In genomic region chr10:62851025-62851424, GRCm38 (mm10) we compare ENCODE assay signal across 14 mouse cellular contexts. TPM values are rescaled to one million over a fixed set of nuclear protein-coding genes. Genes with fewer than 3 reads are reported as not detected.
DNase-seq lines count a peak whose midpoint lies in the region; ATAC-seq lines count a peak whose summit lies in the region.
"Had no signal": no experiment of that assay in that cellular context is flagged by ENCODE, and none has a peak within 500 bp of the region (broad histone marks: within the 10 kb centered on the region; RNA-seq: fewer than 3 reads in every experiment).

No protein-coding gene starts in this region.

- no peak overlapping the region for H3K4me2 ChIP-seq in limb, embryonic 13.5 days (replicated peaks)
- H3K4me2 ChIP-seq: midbrain, embryonic 13.5 days; neural tube, embryonic 12.5 days; stomach, embryonic 15.5 days had no signal

- H3K27ac ChIP-seq in limb, embryonic 13.5 days: no peak overlapping the region
- no peak overlapping the region for H3K27ac ChIP-seq in limb, embryonic 10.5 days
- H3K27ac ChIP-seq: forebrain, embryonic 10.5 days; midbrain, embryonic 13.5 days; neural tube, embryonic 12.5 days; stomach, embryonic 15.5 days had no signal

- H3K9ac ChIP-seq in limb, embryonic 13.5 days: no peak overlapping the region
- H3K9ac ChIP-seq: midbrain, embryonic 13.5 days; neural tube, embryonic 12.5 days; stomach, embryonic 15.5 days had no signal

- ATAC-seq in limb, embryonic 13.5 days (ENCODE audit: low FRiP score, low read depth): peak; percentile 15; the same call in 1 of the 2 replicates
- ATAC-seq: lung, postnatal 0 days; midbrain, embryonic 13.5 days had no signal

- H3K4me3 ChIP-seq in limb, embryonic 13.5 days: no peak overlapping the region
- no peak overlapping the region for H3K4me3 ChIP-seq in limb, embryonic 10.5 days
- H3K4me3 ChIP-seq: forebrain, embryonic 10.5 days; midbrain, embryonic 13.5 days; neural tube, embryonic 12.5 days; stomach, embryonic 15.5 days had no signal

- H3K36me3 ChIP-seq in limb, embryonic 13.5 days: no peaks in the 10 kb centered on the region; the same call in 1 of the 2 replicates
- 0 out of 2 replicates have a peak, but pooled peaks cover 2% of the 10 kb centered on the region for H3K36me3 ChIP-seq in limb, embryonic 10.5 days
- H3K36me3 ChIP-seq: midbrain, embryonic 13.5 days; stomach, embryonic 15.5 days had no signal

- no peak for DNase-seq in limb, embryonic 10.5 days (ENCODE audit: low spot score)
- peak; percentile 93 for DNase-seq in brain, adult 2 months (ENCODE audit: low read depth, low spot score)
- peak; percentile 36 for DNase-seq in layer of hippocampus, adult 9-10 months (ENCODE audit: low spot score)
- DNase-seq in skeletal muscle tissue, adult 2 months (ENCODE audit: low read depth, low spot score): peak; percentile 54
- DNase-seq in heart, adult 9 months (ENCODE audit: low spot score in 2 of 2): no peak
- DNase-seq in adrenal gland, adult 2 months: no peak
- DNase-seq: cerebellum, postnatal 36 days; heart, postnatal 10 days had no signal

- H3K9me3 ChIP-seq in limb, embryonic 13.5 days: no peaks in the 10 kb centered on the region
- H3K9me3 ChIP-seq in limb, embryonic 10.5 days (replicated peaks): no peaks in the 10 kb centered on the region
- H3K9me3 ChIP-seq: forebrain, embryonic 10.5 days; midbrain, embryonic 13.5 days; neural tube, embryonic 12.5 days; stomach, embryonic 15.5 days had no signal

- peaks cover 8% of the 10 kb centered on the region for H3K4me1 ChIP-seq in limb, embryonic 13.5 days
- H3K4me1 ChIP-seq in limb, embryonic 10.5 days: no peaks in the 10 kb centered on the region
- H3K4me1 ChIP-seq: midbrain, embryonic 13.5 days; neural tube, embryonic 12.5 days; stomach, embryonic 15.5 days had no signal

- H3K27me3 ChIP-seq in limb, embryonic 13.5 days: no peaks in the 10 kb centered on the region
- H3K27me3 ChIP-seq in limb, embryonic 10.5 days (ENCODE audit: low read depth, poor library complexity, severe bottlenecking): no peaks in the 10 kb centered on the region
- H3K27me3 ChIP-seq: midbrain, embryonic 13.5 days; neural tube, embryonic 12.5 days; stomach, embryonic 15.5 days had no signal

- 58% methylated on average over 4 of the region's 4 CpGs for WGBS in limb, embryonic 13.5 days
- 82% methylated on average over 4 of the region's 4 CpGs for WGBS in limb, embryonic 10.5 days

RNA-seq across cellular contexts. Expression of gene Tet1, which starts 57.8 kb away (rescaled TPM):
- 30.8 and 32.0 TPM in 2 replicates for polyA plus RNA-seq in limb, embryonic 13.5 days (2015; fragmentation: Nextera tagmentation; extraction: Ambion mirVana)
- polyA plus RNA-seq in limb, embryonic 10.5 days (2016; fragmentation: Nextera tagmentation; extraction: Ambion mirVana): 26.5 and 30.6 TPM in 2 replicates
- total RNA-seq in adrenal gland, adult 2 months (2021): 1 to 10 TPM; 2.7 to 3.0 TPM
- polyA plus RNA-seq in adrenal gland, adult 2 months (2012; rRNA removed): 0.44 and 0.52 TPM in 2 replicates

RNA-seq across cellular contexts. Expression of gene Ccar1, which starts 58.9 kb away (rescaled TPM):
- 140 and 141 TPM in 2 replicates for polyA plus RNA-seq in limb, embryonic 13.5 days (2015; fragmentation: Nextera tagmentation; extraction: Ambion mirVana)
- polyA plus RNA-seq in limb, embryonic 10.5 days (2016; fragmentation: Nextera tagmentation; extraction: Ambion mirVana): 143 and 175 TPM in 2 replicates
- total RNA-seq in adrenal gland, adult 2 months (2021): 100 to 1,000 TPM in 1 of 2 experiments, 10 to 100 TPM in 1; 48.2 to 114 TPM
- polyA plus RNA-seq in adrenal gland, adult 2 months (2012; rRNA removed): 32.4 and 49.1 TPM in 2 replicates

Comparison
In these comparisons a context has a peak if more than half of its experiments do, and no peak if none do; other contexts are left out.
1. DNase-seq: peak in brain, adult 2 months (single experiment), layer of hippocampus, adult 9-10 months (single experiment) and skeletal muscle tissue, adult 2 months (single experiment); none in limb, embryonic 10.5 days (single experiment), heart, adult 9 months (0 of 2) and adrenal gland, adult 2 months (single experiment).
2. RNA of gene Tet1, which starts 57.8 kb away (polyA plus RNA-seq): 30.8 to 32.0 TPM in limb, embryonic 13.5 days and 26.5 to 30.6 TPM in limb, embryonic 10.5 days; 0.44 to 0.52 TPM in adrenal gland, adult 2 months; every median in the first group is over 10 times any median in the second.